Mouse (Mus musculus) megakaryocyte, embryonic 14.5 days (primary cell): Measurements from ENCODE around the gene Gcnt2.

Experiments used
- FLI1 ChIP-seq: IDR thresholded peaks from 2 replicates; pipeline ENCODE4 v1.6.1; 2012; ENCODE audit warnings: low read length, inconsistent platforms, mixed read lengths
- GATA1 ChIP-seq: IDR thresholded peaks from 3 replicates; pipeline ENCODE4 v1.6.1; 2012; ENCODE audit warnings: mixed read lengths, low read length, inconsistent platforms, borderline replicate concordance

- TF ChIP-seq GATA1 (no peak), FLI1 (no peak)
Measured at GRCm38 (mm10) chr13:40947538-40948205, 88.1 kb downstream of the Gcnt2 start.
